Mouse (Mus musculus) MEL (cell line): Measurements from ENCODE around the gene Tmem14c. TPM values are rescaled to one million over a fixed set of nuclear protein-coding genes. Genes with fewer than 3 reads are reported as not detected.
"Not testable (repeated sequence)": the region's sequence is repeated elsewhere in the genome, so short reads cannot be mapped to it uniquely, and the experiment has no call there.

Experiments
- DNase-seq: peaks from one replicate; pipeline ENCODE4 v3.0.0; 2011; ENCODE audit warnings: low read depth, low spot score
- H3K27ac ChIP-seq: 2 replicates; pipeline ENCODE4 v1.5.1; 2012; ENCODE audit warnings: low read depth, mild to moderate bottlenecking, control low read depth, low read length, moderate library complexity; ENCODE audit not compliant: control insufficient read depth
- H3K27me3 ChIP-seq, 2 experiments: fragments of 150-350 bp in 1 of 2; sonication (generic) in 1 of 2; 2 replicates each; pipeline ENCODE4 v1.6.1; 2012; ENCODE audit warnings: low read length in 2 of 2, mild to moderate bottlenecking in 2 of 2, improper control_type of control experiment in 1 of 2, moderate library complexity in 1 of 2; ENCODE audit not compliant: insufficient read depth in 2 of 2, control insufficient read depth in 1 of 2
- H3K36me3 ChIP-seq, 2 experiments: 2 replicates each; pipeline ENCODE4 v1.6.1; 2012 to 2014; ENCODE audit warnings: low read length in 2 of 2, improper control_type of control experiment in 1 of 2, inconsistent platforms in 1 of 2, mild to moderate bottlenecking in 1 of 2; ENCODE audit not compliant: insufficient read depth in 2 of 2, control insufficient read depth in 1 of 2
- H3K4me1 ChIP-seq, 2 experiments: fragments of 150-350 bp in 1 of 2; sonication (generic) in 1 of 2; 2 replicates each; pipeline ENCODE4 v1.6.1; 2012; ENCODE audit warnings: low read length in 2 of 2, improper control_type of control experiment in 1 of 2, mild to moderate bottlenecking in 1 of 2; ENCODE audit not compliant: insufficient read depth in 2 of 2, control insufficient read depth in 1 of 2
- H3K4me3 ChIP-seq, 2 experiments: fragments of 150-350 bp in 1 of 2; sonication (generic) in 1 of 2; 2 replicates each; pipeline ENCODE4 v1.5.1; 2012; ENCODE audit warnings: low read depth in 2 of 2, low read length in 2 of 2, mild to moderate bottlenecking in 2 of 2, moderate library complexity in 2 of 2, control low read depth in 1 of 2, improper control_type of control experiment in 1 of 2; ENCODE audit not compliant: control insufficient read depth in 1 of 2, insufficient read depth in 1 of 2
- H3K79me2 ChIP-seq: 2 replicates; pipeline ENCODE4 v1.6.1; 2012; ENCODE audit warnings: mild to moderate bottlenecking, low read length, moderate library complexity; ENCODE audit not compliant: control insufficient read depth, poor library complexity, insufficient read depth
- H3K9ac ChIP-seq: 2 replicates; pipeline ENCODE4 v1.6.1; 2012; ENCODE audit warnings: low read depth, mild to moderate bottlenecking, control low read depth, low read length, moderate library complexity; ENCODE audit not compliant: control insufficient read depth, poor library complexity, severe bottlenecking
- H3K9me3 ChIP-seq: fragments of 150-350 bp; sonication (generic); replicated peaks from 2 replicates; pipeline ENCODE4 v1.6.1; 2012; ENCODE audit warnings: mild to moderate bottlenecking, low read length, improper control_type of control experiment, moderate library complexity; ENCODE audit not compliant: insufficient read depth
- BHLHE40 ChIP-seq: IDR thresholded peaks from 2 replicates; pipeline ENCODE4 v1.6.1; 2012; ENCODE audit warnings: low read depth, mild to moderate bottlenecking, inconsistent platforms, low read length, improper control_type of control experiment, borderline replicate concordance
- CHD2 ChIP-seq: IDR thresholded peaks from 2 replicates; pipeline ENCODE4 v1.6.1; 2011; ENCODE audit warnings: low read length, improper control_type of control experiment
- ELF1 ChIP-seq: IDR thresholded peaks from 2 replicates; pipeline ENCODE4 v1.6.1; 2014; ENCODE audit warnings: low read depth, mild to moderate bottlenecking, inconsistent platforms, low read length, improper control_type of control experiment, moderate library complexity
- EP300 ChIP-seq, 2 experiments: IDR thresholded peaks; 2 replicates each; pipeline ENCODE4 v1.6.1; 2011; ENCODE audit warnings: improper control_type of control experiment in 2 of 2, low read length in 2 of 2, low read depth in 1 of 2, mild to moderate bottlenecking in 1 of 2
- GATA1 ChIP-seq: IDR thresholded peaks from 2 replicates; pipeline ENCODE4 v1.6.1; 2011; ENCODE audit warnings: low read depth, low read length, improper control_type of control experiment
- HCFC1 ChIP-seq: IDR thresholded peaks from 2 replicates; pipeline ENCODE4 v1.6.1; 2012; ENCODE audit warnings: low read depth, mild to moderate bottlenecking, inconsistent platforms, low read length, improper control_type of control experiment, moderate library complexity
- JUND ChIP-seq: IDR thresholded peaks from 2 replicates; pipeline ENCODE4 v1.6.1; 2011; ENCODE audit warnings: low read depth, mild to moderate bottlenecking, improper control_type of control experiment, low read length
- MEF2A ChIP-seq: IDR thresholded peaks from 2 replicates; pipeline ENCODE4 v1.6.1; 2014; ENCODE audit warnings: low read depth, mild to moderate bottlenecking, inconsistent platforms, low read length, improper control_type of control experiment; ENCODE audit not compliant: poor library complexity, insufficient replicate concordance, severe bottlenecking; ENCODE audit errors: extremely low read depth
- MXI1 ChIP-seq: IDR thresholded peaks from 2 replicates; pipeline ENCODE4 v1.6.1; 2011; ENCODE audit warnings: mild to moderate bottlenecking, low read depth, low read length, improper control_type of control experiment
- MYB ChIP-seq: IDR thresholded peaks from 2 replicates; pipeline ENCODE4 v1.6.1; 2011; ENCODE audit warnings: mild to moderate bottlenecking, low read depth, low read length, improper control_type of control experiment
- MYC ChIP-seq: IDR thresholded peaks from 2 replicates; pipeline ENCODE4 v1.6.1; 2011; ENCODE audit warnings: low read depth, mild to moderate bottlenecking, low read length, improper control_type of control experiment, moderate library complexity
- NRF1 ChIP-seq: IDR thresholded peaks from 2 replicates; pipeline ENCODE4 v1.6.1; 2014; ENCODE audit warnings: low read depth, mild to moderate bottlenecking, inconsistent platforms, low read length, improper control_type of control experiment, moderate library complexity; ENCODE audit not compliant: poor library complexity, insufficient read depth, severe bottlenecking
- POLR2AphosphoS5 ChIP-seq: IDR thresholded peaks from 2 replicates; pipeline ENCODE4 v1.6.1; 2012; ENCODE audit warnings: low read depth, borderline replicate concordance, mild to moderate bottlenecking, inconsistent platforms, low read length, moderate library complexity, mixed read lengths
- RAD21 ChIP-seq: IDR thresholded peaks from 2 replicates; pipeline ENCODE4 v1.6.1; 2011; ENCODE audit warnings: mild to moderate bottlenecking, low read depth, low read length, improper control_type of control experiment
- SIN3A ChIP-seq: IDR thresholded peaks from 2 replicates; pipeline ENCODE4 v1.6.1; 2012; ENCODE audit warnings: low read length, improper control_type of control experiment, inconsistent platforms
- SMC3 ChIP-seq: IDR thresholded peaks from 2 replicates; pipeline ENCODE4 v1.6.1; 2011; ENCODE audit warnings: low read depth, low read length, improper control_type of control experiment
- TAL1 ChIP-seq: IDR thresholded peaks from 2 replicates; pipeline ENCODE4 v1.6.1; 2012; ENCODE audit warnings: mild to moderate bottlenecking, inconsistent platforms, low read length, moderate library complexity, mixed read lengths
- TBP ChIP-seq: IDR thresholded peaks from 2 replicates; pipeline ENCODE4 v1.8.0; 2011; ENCODE audit warnings: low read depth, low read length, improper control_type of control experiment
- TCF12 ChIP-seq: IDR thresholded peaks from 2 replicates; pipeline ENCODE4 v1.6.1; 2014; ENCODE audit warnings: low read depth, mild to moderate bottlenecking, inconsistent platforms, low read length, improper control_type of control experiment, moderate library complexity
- UBTF ChIP-seq: IDR thresholded peaks from 2 replicates; pipeline ENCODE4 v1.6.1; 2012; ENCODE audit warnings: low read depth, mild to moderate bottlenecking, inconsistent platforms, low read length, improper control_type of control experiment, moderate library complexity, borderline replicate concordance; ENCODE audit not compliant: insufficient read depth
- ZKSCAN1 ChIP-seq: IDR thresholded peaks from 2 replicates; pipeline ENCODE4 v1.6.1; 2012; ENCODE audit warnings: low read depth, mild to moderate bottlenecking, inconsistent platforms, low read length, improper control_type of control experiment, moderate library complexity
- ZMIZ1 ChIP-seq: IDR thresholded peaks from 2 replicates; pipeline ENCODE4 v1.6.1; 2012; ENCODE audit warnings: low read depth, mild to moderate bottlenecking, inconsistent platforms, low read length, improper control_type of control experiment, moderate library complexity
- ZNF384 ChIP-seq: IDR thresholded peaks from 2 replicates; pipeline ENCODE4 v1.6.1; 2012; ENCODE audit warnings: low read depth, mild to moderate bottlenecking, inconsistent platforms, low read length, improper control_type of control experiment
- polyA plus RNA-seq, 2 experiments: library from polyadenylated mRNA; stranded (reverse) in 1 of 2; unstranded in 1 of 2; fragments of >175 nt in 1 of 2; fragments of >200 nt in 1 of 2; gene quantifications; 2 replicates each; pipeline versions ENCODE4 v1.2.1 to v1.2.4; 2012; ENCODE audit warnings: low replicate concordance in 2 of 2, low read depth in 1 of 2; ENCODE audit not compliant: insufficient read length in 2 of 2, insufficient read depth in 1 of 2, missing spikeins in 1 of 2
- total RNA-seq: library from RNA; depleted of rRNA; stranded (reverse); fragments of 300-350 nt; gene quantifications from 2 replicates; pipeline ENCODE4 v1.2.3, GENCODE M21; 2012

Tmem14c gene
- total and polyA plus RNA-seq, 3 experiments: 294 to 319 TPM; not detected in 1

DNA sequence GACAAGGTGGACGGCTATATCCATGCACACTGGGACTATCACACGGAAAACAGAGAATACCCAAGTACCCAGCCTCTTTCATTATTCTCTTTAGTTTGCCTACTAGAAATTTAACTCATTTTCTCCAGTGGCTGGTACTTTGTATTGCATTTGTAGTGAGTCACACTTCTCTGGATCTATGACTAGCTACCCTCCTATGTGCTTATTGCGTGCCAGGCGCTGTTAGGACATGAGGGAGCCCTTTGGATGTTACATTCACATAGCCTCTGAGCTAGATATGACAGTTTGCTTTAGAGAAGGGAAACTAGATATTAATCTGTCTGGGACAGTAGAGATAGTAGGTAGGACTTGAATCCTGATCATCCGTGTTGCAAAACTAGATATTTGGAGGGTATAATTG is 30.0 kb upstream of the Tmem14c start:
- TF ChIP-seq GATA1: 0 out of 2 replicates have a peak, but pooled peaks have one; percentile 3
- TF ChIP-seq SIN3A: no peak
- no peak for TF ChIP-seq TCF12
- no peak for TF ChIP-seq HCFC1
- Histone ChIP-seq H3K27me3 (no peaks in the 10 kb centered on the region), H3K4me1 (peaks cover 6 to 15% of the 10 kb centered on the region in 2 experiments), H3K9me3 (no peaks in the 10 kb centered on the region), H3K79me2 (no peaks in the 10 kb centered on the region), H3K4me3 (no peak overlapping the region), H3K27ac (no peak overlapping the region), H3K36me3 (peaks cover 0 to 11% of the 10 kb centered on the region in 2 experiments; a peak in 2 of 4 replicates), H3K9ac (no peak overlapping the region)
- DNase-seq: no peak

DNA sequence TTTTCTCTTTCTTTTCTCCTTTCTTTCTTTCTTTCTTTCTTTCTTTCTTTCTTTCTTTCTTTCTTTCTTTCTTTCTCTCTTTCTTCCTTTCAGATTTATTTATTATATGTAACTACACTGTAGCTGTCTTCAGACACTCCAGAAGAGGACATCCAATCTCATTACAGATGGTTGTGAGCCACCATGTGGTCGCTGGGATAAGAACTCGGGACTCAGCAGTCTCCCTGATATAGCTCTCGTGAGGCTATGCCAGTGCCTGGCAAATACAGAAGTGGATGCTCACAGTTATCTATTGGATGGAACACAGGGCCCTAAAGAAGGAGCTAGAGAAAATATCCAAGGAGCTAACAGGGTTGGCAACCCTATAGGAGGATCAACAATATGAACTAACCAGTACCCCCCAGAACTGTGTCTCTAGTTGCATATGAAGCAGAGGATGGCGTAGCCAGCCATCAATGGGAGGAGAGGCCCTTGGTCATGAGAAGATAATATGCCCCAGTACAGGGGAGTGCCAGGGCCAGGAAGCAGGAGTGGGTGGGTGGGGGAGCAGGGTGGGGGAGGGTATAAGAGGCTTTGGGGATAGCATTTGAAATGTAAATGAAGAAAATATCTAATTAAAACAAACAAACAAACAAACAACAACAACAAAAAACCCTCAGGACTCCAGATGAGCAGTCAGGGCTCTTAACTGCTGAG is 28.3 kb upstream of the Tmem14c start:
- not testable (repeated sequence) for H3K9ac ChIP-seq, H3K27me3 ChIP-seq, H3K4me3 ChIP-seq, H3K27ac ChIP-seq
- peak; percentile 57 for DNase-seq
- Histone ChIP-seq H3K36me3 (peaks cover 0 to 11% of the 10 kb centered on the region in 2 experiments; a peak in 2 of 4 replicates), H3K4me1 (peaks cover 6 to 15% of the 10 kb centered on the region in 2 experiments)
- peak; percentile 19; the same call in 1 of the 2 replicates for TF ChIP-seq SMC3
- TF ChIP-seq TAL1: peak; percentile 45; the same call in 1 of the 2 replicates
- 0 out of 4 replicates have a peak, but pooled peaks of 1 of the 2 experiments have one; percentile 13 for TF ChIP-seq EP300 (IDR thresholded peaks at IDR 0.05; ENCODE audit: low read depth in 1 of 2, low read length in 2 of 2)
- TF ChIP-seq RAD21: peak; percentile 16
- TF ChIP-seq, all 39 proteins: peak for 4; not testable (repeated sequence) for 35
- not testable (repeated sequence) for H3K9me3 ChIP-seq, H3K79me2 ChIP-seq

DNA sequence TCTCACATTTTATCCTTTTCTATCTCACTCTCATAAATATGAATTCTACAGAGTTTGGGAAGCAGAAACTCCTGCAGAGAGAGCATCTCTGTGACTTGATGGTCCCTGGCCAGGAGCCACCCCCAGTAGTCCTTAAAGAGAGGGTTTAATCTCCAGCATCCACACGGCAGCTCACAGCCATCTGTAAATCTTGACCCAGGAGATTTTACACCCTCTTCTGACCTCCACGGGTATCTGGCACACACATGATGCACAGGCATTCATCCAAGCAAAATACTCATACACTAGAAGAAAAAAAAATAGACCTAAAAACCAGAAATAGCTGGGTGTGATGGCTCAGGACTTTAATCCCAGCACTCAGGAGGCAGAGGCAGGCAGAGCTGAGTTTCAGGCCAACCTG is 27.7 kb upstream of the Tmem14c start:
- Histone ChIP-seq H3K9ac (no peak overlapping the region), H3K27me3 (no peaks in the 10 kb centered on the region), H3K36me3 (peaks cover 0 to 11% of the 10 kb centered on the region in 2 experiments; a peak in 2 of 4 replicates), H3K27ac (no peak overlapping the region), H3K79me2 (no peaks in the 10 kb centered on the region), H3K9me3 (no peaks in the 10 kb centered on the region), H3K4me3 (no peak overlapping the region), H3K4me1 (peaks cover 6 to 15% of the 10 kb centered on the region in 2 experiments)
- DNase-seq: peak; percentile 44
- TF ChIP-seq CHD2: no peak
- TF ChIP-seq UBTF: no peak
- peak in 1 of 2 experiments; percentile 59; a peak in 2 of 4 replicates for TF ChIP-seq EP300 (IDR thresholded peaks at IDR 0.05; ENCODE audit: low read depth in 1 of 2, low read length in 2 of 2)
- no peak for TF ChIP-seq NRF1
- TF ChIP-seq ELF1: no peak
- TF ChIP-seq ZMIZ1: no peak
- TF ChIP-seq TBP: no peak
- TF ChIP-seq TAL1: peak; percentile 54
- TF ChIP-seq JUND: no peak
- TF ChIP-seq HCFC1: no peak
- TF ChIP-seq MYB: no peak
- TF ChIP-seq RAD21: no peak
- TF ChIP-seq ZNF384: peak; percentile 48
- TF ChIP-seq TCF12: peak; percentile 50; the same call in 1 of the 2 replicates
- peak; percentile 51; the same call in 1 of the 2 replicates for TF ChIP-seq GATA1
- TF ChIP-seq ZKSCAN1: no peak
- TF ChIP-seq MXI1: no peak
- TF ChIP-seq POLR2AphosphoS5: no peak
- TF ChIP-seq MYC: no peak
- TF ChIP-seq MEF2A: no peak
- TF ChIP-seq BHLHE40: no peak
